Mouse (Mus musculus): ENCODE data around the gene Ltb4r1. TPM values are rescaled to one million over a fixed set of nuclear protein-coding genes. Genes with fewer than 3 reads are reported as not detected.

Ltb4r1 gene
- polyA plus RNA-seq, 1 experiment from 2014 or later, result 2.6 TPM

DNA sequence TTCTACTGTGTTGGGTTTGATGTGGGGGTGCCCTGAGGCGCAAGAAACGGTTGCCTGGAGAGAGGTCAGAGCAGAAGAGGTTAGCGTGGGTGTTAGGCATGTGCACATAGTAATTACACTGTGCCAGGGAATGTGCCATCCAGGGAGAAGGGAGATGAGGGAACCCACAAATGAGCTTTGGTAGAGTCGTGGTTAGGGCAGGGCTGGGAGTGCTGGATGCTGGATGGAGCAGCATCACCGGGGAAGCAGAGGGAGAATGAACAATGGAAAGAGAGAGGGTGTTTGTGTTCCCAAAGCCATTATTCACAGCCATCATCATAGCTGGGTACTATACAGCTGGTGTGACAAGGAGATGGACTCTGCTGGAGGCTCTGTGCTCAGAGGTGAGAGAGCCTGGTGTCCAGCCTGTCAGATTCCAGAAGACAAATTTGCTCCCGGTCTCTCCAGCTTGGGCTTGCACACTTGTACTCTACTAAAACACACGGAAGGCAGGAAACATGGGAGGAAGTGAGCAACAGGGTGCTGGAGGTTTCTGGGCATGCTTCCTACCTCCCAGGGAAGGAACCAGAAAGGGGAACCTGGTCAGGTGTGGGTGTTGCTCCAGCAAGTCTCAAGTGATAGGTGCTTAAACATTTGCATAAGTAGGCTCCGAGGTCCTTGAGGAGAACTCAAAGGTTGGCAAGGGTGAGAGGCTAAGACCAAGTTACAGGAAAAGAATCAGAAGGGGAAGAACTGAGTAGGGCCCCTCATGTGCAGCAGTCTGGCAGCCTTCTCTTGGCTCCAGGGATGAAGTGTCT lies 37.7 kb upstream of the Ltb4r1 start:
- ATAC-seq (ENCODE audit: borderline replicate concordance, extremely low read depth, low FRiP score, low TSS enrichment), result no peak
- H3K4me3 ChIP-seq, result no peak overlapping the region
- H3K27me3 ChIP-seq, result no peaks in the 10 kb centered on the region
- H3K27ac ChIP-seq, result 0 out of 2 replicates have a peak overlapping the region, but pooled peaks have one; percentile 1
- no peak overlapping the region for H3K9ac ChIP-seq
- WGBS, result 42% methylated on average over 8 of the region's 8 CpGs
- H3K36me3 ChIP-seq, result no peaks in the 10 kb centered on the region
- peaks cover 8% of the 10 kb centered on the region; the same call in 1 of the 2 replicates for H3K4me1 ChIP-seq
- no peaks in the 10 kb centered on the region for H3K9me3 ChIP-seq
- no peak overlapping the region for H3K4me2 ChIP-seq

DNA sequence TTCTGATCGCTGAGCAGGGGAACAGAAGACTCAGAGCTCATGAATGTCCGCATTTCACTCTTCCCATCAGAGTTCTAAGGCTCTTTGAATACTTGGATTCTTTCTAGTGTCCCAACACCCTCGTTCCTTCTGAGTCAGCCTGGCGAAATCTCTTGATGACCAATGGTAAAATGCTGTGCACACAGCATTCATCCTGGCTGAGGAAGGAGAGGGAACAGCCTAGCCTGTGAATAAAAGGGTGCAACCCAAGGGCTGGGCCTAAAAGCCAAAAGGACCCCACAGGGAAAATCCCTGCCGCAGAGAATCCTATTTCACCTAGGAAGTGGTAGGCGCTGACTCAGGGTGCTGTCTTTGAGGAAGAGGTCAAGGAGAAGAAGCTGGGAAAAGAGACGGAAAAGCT lies 35.6 kb upstream of the Ltb4r1 start:
- Histone ChIP-seq H3K4me1 (peaks cover 8% of the 10 kb centered on the region; the same call in 1 of the 2 replicates), H3K9me3 (no peaks in the 10 kb centered on the region), H3K4me3 (no peak overlapping the region), H3K4me2 (no peak overlapping the region), H3K27me3 (no peaks in the 10 kb centered on the region), H3K27ac (no peak overlapping the region), H3K36me3 (no peaks in the 10 kb centered on the region), H3K9ac (no peak overlapping the region)
- no peak for ATAC-seq (ENCODE audit: borderline replicate concordance, extremely low read depth, low FRiP score, low TSS enrichment)
- 74% methylated on average over 7 of the region's 7 CpGs for WGBS

DNA sequence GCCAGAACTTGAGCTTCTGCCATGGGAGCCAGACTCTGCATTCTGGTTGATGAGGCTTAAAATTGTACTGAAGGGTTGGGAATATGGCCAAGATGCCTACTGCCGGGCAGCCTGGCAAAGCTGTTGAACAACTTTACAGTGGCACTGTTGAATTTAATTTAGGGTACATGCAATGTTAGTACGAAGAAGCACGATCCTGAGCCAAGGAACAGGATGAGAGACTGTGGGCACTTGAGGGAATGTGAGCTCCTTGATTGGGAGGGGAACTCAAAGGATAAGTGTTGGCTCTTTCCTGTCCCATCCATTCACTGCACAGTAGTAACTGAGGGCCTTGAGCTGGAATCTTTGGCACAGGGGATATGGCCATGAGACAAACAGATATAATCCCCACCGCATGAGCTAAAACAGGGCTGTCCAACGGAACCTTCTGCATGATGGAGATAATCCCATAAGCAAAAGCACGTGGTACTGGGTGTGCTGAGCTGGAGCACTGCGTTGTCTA lies 35.2 kb upstream of the Ltb4r1 start:
- Histone ChIP-seq H3K9ac (no peak overlapping the region), H3K27ac (no peak overlapping the region), H3K4me3 (no peak overlapping the region), H3K4me2 (no peak overlapping the region), H3K27me3 (no peaks in the 10 kb centered on the region), H3K9me3 (no peaks in the 10 kb centered on the region), H3K4me1 (peaks cover 8% of the 10 kb centered on the region; the same call in 1 of the 2 replicates), H3K36me3 (no peaks in the 10 kb centered on the region)
- ATAC-seq (ENCODE audit: borderline replicate concordance, extremely low read depth, low FRiP score, low TSS enrichment), result no peak
- WGBS, result 73% methylated on average over 7 of the region's 7 CpGs

DNA sequence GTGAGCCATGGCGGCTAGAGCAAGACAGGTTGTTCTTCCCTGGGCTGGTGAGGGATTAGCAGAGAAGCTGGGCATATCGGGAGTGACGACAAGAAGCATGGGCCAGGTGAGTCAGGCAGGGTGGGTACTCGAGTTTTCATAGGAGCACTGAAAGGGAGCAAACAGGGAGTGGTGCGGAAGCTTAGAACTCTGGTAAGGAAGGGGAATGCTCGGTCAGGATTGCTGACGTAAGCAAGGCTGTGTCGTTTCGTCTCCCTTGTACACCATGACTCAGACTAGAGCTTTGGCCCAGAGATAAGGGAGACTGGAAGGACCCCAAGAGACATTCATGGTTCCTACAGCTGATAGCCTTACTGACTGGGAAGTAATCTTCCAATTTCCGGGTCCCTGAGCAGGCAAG lies 31.9 kb upstream of the Ltb4r1 start:
- peaks cover 9% of the 10 kb centered on the region; the same call in 1 of the 2 replicates for H3K36me3 ChIP-seq
- H3K9me3 ChIP-seq, result no peaks in the 10 kb centered on the region
- no peaks in the 10 kb centered on the region for H3K27me3 ChIP-seq
- ATAC-seq (ENCODE audit: borderline replicate concordance, extremely low read depth, low FRiP score, low TSS enrichment), result no peak
- WGBS, result 68% methylated on average over 10 of the region's 10 CpGs
- no peak overlapping the region for H3K9ac ChIP-seq
- H3K27ac ChIP-seq, result no peak overlapping the region
- H3K4me2 ChIP-seq, result no peak overlapping the region
- no peak overlapping the region for H3K4me3 ChIP-seq
- no peaks in the 10 kb centered on the region for H3K4me1 ChIP-seq

DNA sequence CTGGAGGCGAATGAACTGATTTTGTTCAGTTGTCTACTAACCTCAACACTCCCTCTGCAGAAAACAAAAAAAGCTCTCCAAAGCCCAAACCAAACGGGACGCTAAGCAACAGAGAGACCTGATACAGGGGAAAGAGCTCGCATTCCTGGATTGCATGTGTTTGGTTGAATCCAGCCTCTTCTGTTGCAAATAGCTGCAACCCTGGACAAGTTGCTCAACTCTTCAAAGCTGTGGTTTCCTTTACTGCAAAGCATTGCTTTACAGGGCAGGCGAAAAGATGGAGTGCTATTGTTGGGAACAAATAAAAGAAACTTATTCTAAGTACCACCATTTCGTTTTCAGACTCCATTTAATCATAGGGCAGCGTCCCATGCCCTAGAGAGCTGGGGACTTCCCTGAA lies 30.9 kb upstream of the Ltb4r1 start:
- Histone ChIP-seq H3K4me3 (no peak overlapping the region), H3K4me2 (no peak overlapping the region), H3K9me3 (no peaks in the 10 kb centered on the region), H3K36me3 (peaks cover 19% of the 10 kb centered on the region), H3K4me1 (no peaks in the 10 kb centered on the region), H3K9ac (no peak overlapping the region), H3K27ac (no peak overlapping the region), H3K27me3 (no peaks in the 10 kb centered on the region)
- ATAC-seq (ENCODE audit: borderline replicate concordance, extremely low read depth, low FRiP score, low TSS enrichment), result no peak
- WGBS, result 74% methylated on average over 7 of the region's 7 CpGs

DNA sequence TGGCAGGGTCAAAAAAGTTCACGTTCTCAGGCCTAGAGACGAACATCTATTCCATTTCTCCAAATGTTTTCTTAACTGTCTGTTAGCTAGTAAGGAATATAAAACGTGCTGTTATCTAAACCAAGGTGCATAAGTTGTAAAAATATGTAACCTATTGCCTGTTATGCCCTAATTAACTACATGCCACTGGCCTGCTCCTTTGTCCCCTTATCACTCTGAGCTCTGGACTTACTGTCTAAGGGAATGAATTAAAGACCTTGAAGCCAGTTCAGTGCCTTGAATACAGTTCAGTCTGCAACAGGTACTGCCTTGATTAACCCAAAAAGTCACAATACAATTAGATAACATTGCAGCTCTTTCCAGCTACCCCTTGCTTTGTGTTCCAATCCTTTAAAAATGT lies 30.4 kb upstream of the Ltb4r1 start:
- Histone ChIP-seq H3K4me2 (no peak overlapping the region), H3K27ac (no peak overlapping the region), H3K4me1 (no peaks in the 10 kb centered on the region), H3K9ac (no peak overlapping the region), H3K9me3 (no peaks in the 10 kb centered on the region), H3K4me3 (no peak overlapping the region), H3K27me3 (no peaks in the 10 kb centered on the region), H3K36me3 (peaks cover 24% of the 10 kb centered on the region)
- 36% methylated on average over 3 of the region's 3 CpGs for WGBS
- ATAC-seq (ENCODE audit: borderline replicate concordance, extremely low read depth, low FRiP score, low TSS enrichment), result no peak

DNA sequence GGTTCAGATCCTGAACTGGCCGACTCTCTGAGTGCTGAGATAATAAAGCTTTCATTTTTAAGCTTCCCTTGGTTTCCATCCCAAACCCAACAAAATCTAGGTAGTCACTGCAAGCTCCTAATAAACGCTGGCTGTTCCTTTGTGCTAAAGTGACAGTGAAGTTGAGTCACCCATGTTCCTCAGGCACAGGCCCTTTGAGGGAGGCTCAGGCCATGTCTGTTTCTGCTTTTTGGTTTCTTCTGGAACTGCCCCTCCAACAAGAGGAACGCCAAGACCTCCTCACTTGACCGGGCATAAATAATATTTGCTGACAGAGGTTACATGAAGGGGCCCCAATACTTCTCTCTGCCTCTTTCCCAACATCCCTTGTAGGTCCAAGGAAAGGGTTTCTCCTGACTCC lies 30.0 kb upstream of the Ltb4r1 start:
- H3K9me3 ChIP-seq, result no peaks in the 10 kb centered on the region
- H3K36me3 ChIP-seq, result peaks cover 27% of the 10 kb centered on the region
- H3K4me3 ChIP-seq, result no peak overlapping the region
- ATAC-seq (ENCODE audit: borderline replicate concordance, extremely low read depth, low FRiP score, low TSS enrichment), result no peak
- H3K4me1 ChIP-seq, result no peaks in the 10 kb centered on the region
- WGBS, result 76% methylated on average over 4 of the region's 4 CpGs
- H3K4me2 ChIP-seq, result no peak overlapping the region
- H3K27me3 ChIP-seq, result no peaks in the 10 kb centered on the region
- no peak overlapping the region for H3K27ac ChIP-seq
- no peak overlapping the region for H3K9ac ChIP-seq

DNA sequence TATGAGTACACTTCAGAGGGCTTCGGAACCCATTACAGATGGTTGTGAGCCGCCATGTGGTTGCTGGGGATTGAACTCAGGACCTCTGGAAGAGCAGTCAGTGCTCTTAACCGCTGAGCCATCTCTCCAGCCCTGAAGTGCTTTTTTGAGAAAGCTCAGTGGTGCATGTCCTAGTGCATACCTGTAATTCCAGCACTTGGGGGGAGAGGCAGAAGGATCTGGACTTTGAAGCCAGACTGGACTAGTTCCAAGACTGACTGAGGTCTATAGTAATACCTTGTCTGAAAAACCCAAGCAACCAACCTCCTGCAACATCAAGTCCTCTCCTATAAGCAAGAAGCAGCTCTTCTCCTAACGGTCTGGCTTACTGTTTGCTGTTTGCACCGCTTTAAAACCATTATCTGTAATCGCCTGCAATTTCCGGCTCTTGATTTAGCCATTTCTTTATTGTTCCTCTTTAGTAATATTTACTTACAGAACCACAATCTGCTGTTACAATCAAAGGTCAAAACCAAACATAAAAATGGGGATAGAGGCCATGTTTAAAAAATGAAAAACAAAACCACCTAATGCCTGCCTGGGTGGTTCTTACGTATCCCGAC lies 28.6 kb upstream of the Ltb4r1 start:
- ATAC-seq (ENCODE audit: borderline replicate concordance, extremely low read depth, low FRiP score, low TSS enrichment), result no peak
- Histone ChIP-seq H3K27ac (no peak overlapping the region), H3K9me3 (no peaks in the 10 kb centered on the region), H3K4me1 (no peaks in the 10 kb centered on the region), H3K36me3 (peaks cover 30% of the 10 kb centered on the region), H3K4me2 (no peak overlapping the region), H3K9ac (no peak overlapping the region), H3K27me3 (no peaks in the 10 kb centered on the region), H3K4me3 (no peak overlapping the region)
- WGBS, result 85% methylated on average over 9 of the region's 9 CpGs

DNA sequence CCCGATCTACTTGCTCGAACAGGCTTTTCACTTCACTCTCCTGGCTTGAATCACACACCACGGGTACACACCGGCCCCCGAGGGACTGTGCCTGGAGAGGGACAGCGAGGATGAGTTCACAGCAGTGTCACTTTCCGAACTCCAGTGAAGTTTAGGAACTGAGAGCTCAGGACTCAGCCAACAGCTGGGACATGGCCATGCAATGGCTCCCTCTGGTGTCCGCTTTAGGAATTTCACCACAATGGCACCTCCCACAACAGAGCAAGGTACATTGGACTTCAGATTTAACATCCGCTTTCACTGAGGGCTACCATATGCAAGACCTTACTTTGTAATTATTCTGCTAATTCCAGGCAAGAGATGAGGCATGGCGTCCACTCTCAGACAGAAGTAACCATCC lies 22.1 kb upstream of the Ltb4r1 start:
- peak; percentile 68; the same call in 1 of the 2 replicates for ATAC-seq (ENCODE audit: borderline replicate concordance, extremely low read depth, low FRiP score, low TSS enrichment)
- Histone ChIP-seq H3K4me1 (peaks cover 30% of the 10 kb centered on the region), H3K9ac (0 out of 2 replicates have a peak overlapping the region, but pooled peaks have one; percentile 31), H3K4me2 (peak overlapping the region; percentile 37), H3K27me3 (no peaks in the 10 kb centered on the region), H3K9me3 (no peaks in the 10 kb centered on the region), H3K27ac (no peak overlapping the region), H3K4me3 (no peak overlapping the region), H3K36me3 (peaks cover 26% of the 10 kb centered on the region)
- WGBS, result 17% methylated on average over 10 of the region's 10 CpGs

DNA sequence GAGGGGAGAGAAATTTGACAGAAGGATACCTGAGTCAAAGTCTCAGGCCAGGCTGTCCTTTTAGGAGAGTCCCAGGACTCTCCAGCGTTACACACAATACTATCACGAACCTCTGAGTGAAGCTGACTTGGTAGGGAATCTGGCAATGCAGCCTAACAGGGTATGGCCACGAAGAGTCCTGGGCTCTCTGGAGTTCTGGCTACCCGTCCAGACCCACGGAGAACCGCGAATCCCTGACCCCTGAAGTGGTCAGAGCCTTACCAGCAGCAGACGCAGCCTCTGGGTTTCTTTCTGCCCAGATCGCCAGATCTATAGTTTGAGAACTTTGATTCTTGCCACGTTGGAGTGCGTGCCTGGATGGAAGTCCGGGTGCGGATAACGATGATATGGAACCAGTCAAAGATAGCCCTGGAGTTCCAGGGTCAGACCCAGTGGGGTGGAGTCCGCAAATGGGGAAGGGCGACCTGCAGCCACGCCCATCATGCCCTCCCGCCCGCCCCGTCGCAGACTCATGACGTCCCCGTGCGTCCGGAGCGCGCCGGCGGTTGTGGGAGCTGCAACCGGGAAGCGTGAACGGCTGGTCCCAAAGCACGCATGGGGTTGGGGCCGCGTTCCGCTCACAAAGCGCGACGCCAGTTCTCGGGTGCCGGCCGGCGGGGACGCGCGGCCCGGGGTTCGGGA lies 20.4 kb upstream of the Ltb4r1 start, which contains the start of the genes Dhrs1 and Nop9:
TSS of gene Dhrs1 (minus strand) at position 511 of the 681 bp plus-strand sequence.
TSS of gene Nop9 (plus strand) at position 514 of the 681 bp plus-strand sequence.
- under 1% methylated on average over 48 of the region's 48 CpGs for WGBS
- peak within 1 kb of the TSS; percentile 78 for H3K9ac ChIP-seq
- H3K27me3 ChIP-seq, result no peaks in the 10 kb centered on the region
- peak within 1 kb of the TSS; percentile 92 for H3K4me2 ChIP-seq
- H3K9me3 ChIP-seq, result no peaks in the 10 kb centered on the region
- peaks cover 24% of the 10 kb centered on the region for H3K36me3 ChIP-seq
- H3K4me3 ChIP-seq, result peak within 1 kb of the TSS; percentile 73
- H3K27ac ChIP-seq, result peak within 1 kb of the TSS; percentile 16; the same call in 1 of the 2 replicates
- ATAC-seq (ENCODE audit: borderline replicate concordance, extremely low read depth, low FRiP score, low TSS enrichment), result peak; percentile 87
- peaks cover 30% of the 10 kb centered on the region for H3K4me1 ChIP-seq

DNA sequence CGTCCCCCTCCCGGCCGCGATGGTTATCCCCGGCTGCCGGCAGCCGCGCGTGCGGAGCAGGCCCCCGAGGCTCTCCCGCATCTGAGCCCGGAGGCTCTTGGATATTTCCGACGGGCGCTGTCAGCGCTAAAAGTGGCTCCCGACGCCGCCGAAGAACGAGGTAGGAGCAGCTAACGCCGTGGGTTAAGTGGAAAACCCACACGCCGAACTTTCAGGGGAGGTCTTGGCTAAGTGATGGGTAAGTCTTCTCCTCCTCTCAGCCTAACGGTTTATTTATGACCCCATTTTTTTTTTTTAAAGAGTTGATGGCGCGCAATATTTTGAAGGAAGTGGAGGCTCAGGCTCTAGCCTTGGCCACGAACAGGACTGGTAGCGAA lies 19.9 kb upstream of the Ltb4r1 start:
- WGBS, result under 1% methylated on average over 31 of the region's 31 CpGs
- H3K9ac ChIP-seq, result peak overlapping the region; percentile 78
- H3K4me1 ChIP-seq, result peaks cover 30% of the 10 kb centered on the region
- no peaks in the 10 kb centered on the region for H3K27me3 ChIP-seq
- peak overlapping the region; percentile 73 for H3K4me3 ChIP-seq
- no peaks in the 10 kb centered on the region for H3K9me3 ChIP-seq
- H3K4me2 ChIP-seq, result peak overlapping the region; percentile 92
- H3K27ac ChIP-seq, result peak overlapping the region; percentile 16; the same call in 1 of the 2 replicates
- ATAC-seq (ENCODE audit: borderline replicate concordance, extremely low read depth, low FRiP score, low TSS enrichment), result no peak
- H3K36me3 ChIP-seq, result peaks cover 25% of the 10 kb centered on the region

All from lung, embryonic 15.5 days (tissue).